Mouse (Mus musculus) megakaryocyte progenitor cell, adult 5-6 weeks (primary cell): Measurements from ENCODE around the gene Ajap1. TPM values are rescaled to one million over a fixed set of nuclear protein-coding genes. Genes with fewer than 3 reads are reported as not detected.

Experiments used
- ATAC-seq: replicated peaks from 2 replicates; pipeline ENCODE4 v1.8.0; 2016; ENCODE audit warnings: mild to moderate bottlenecking, moderate TSS enrichment, inconsistent platforms; ENCODE audit not compliant: poor library complexity
- total RNA-seq, 2 experiments: library from RNA; stranded (forward) in 1 of 2; stranded (reverse) in 1 of 2; fragments of 157-497, 149-512 nt in 1 of 2; fragments of 200-1000 nt in 1 of 2; gene quantifications; 2 replicates each; pipeline versions ENCODE4 v1.2.3 to v1.2.4; 2015 to 2017

Gene Ajap1
- total RNA-seq (2015) (not detected in 2 replicates), total RNA-seq (2017) (not detected in 2 replicates)

DNA sequence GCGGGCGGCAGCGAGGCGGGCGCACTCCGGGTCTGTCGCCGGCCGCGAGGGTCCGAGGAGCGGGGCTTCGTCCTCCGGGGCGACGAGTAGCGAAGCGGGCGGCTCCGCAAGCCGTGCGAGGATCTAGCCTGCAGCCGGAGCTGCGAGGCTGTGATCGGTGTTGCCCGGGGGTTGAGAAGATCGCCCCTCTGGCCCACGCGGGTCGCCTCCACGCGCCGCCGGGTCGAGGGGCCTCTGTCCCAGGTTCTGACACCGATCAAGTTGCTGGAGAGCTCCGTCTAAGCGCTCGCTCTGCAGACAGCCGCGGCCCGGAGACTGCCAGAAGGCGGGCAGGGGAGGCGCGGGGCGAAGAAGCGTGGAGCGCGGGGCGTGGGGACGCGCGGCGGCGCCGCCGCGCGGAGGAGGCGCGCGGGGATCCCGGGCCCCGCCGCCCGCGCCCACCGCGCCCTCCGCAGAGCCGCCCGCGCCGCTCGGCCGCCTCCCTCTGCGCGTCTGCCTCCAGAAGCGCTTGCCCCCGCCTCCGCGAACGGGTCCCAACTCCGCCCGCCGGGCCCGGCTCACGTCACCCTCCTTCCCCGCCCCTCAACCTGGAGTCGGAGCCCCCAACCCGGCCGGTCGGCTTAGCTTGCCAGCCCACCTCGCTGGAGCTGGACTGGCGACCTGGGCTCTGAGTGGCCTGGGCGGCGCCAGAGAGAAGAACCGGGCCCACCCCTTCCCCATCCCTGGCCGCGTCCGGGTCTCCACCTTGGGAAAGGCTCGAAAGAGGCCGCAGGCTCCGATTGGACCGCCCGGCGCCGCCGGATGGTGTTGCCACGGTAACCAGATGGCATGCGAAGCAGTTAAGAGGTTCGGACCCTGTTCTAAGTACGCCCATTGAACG lies at the start of gene Ajap1:
TSS of gene Ajap1 (minus strand) at position 353 of the 880 bp plus-strand sequence.
- no peak for ATAC-seq

DNA sequence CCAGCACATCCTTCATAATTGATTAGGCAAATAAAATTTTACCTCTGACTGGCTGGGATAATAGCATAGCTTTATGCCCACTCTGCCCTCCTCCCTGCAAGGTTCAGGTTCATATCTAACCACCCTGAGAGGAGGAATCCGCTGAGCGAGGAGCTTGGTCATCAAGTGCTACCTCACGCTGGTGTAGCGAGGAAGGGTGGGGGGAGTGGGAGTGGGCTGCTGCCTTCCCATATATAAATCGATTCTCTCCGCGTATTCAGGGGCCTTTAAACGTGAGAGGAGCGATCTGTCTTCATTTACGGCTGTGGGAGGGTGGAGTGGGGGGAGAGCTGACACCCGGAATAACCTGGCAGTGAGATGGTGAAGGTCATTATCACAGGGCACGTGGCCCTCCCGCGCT lies 47.9 kb upstream of the Ajap1 start:
- no peak for ATAC-seq

DNA sequence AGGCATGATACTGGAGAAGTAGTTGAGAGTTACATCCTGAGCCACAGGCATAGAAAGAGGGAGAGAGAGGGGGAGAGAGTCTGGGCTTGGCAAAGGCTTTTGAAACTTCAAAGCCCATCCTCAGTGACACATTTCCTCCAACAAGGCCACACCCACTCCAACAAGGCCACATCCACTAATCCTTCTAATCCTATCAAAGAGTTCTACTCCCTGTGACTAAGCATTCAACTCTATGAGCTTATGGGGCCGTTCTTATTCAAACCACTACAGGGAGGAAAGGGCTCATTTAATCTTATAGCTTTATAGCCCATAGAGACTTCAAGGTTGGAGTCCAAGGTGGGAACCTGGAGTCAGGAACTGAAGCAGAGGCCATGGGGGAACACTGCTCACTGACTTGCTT lies 39.0 kb upstream of the Ajap1 start:
- no peak for ATAC-seq

DNA sequence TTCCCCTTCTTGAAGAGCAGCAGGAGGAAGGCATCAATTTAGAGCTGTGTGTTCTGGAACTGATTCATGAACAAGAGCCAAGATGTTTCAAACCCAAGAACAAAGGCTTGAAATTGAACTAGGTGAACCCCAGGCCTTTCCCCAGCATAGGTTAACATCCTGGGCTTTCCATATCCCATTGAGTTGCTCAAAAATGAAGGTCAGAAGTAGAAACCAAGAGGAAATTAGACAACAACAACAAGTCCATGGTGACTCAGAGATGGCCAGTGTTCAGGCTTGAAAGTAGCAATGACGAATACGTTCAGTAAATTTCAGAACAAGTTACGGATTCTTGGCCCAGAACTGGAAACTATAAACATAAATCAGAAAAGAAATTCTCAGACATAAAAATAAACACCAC lies 37.3 kb upstream of the Ajap1 start:
- no peak for ATAC-seq

DNA sequence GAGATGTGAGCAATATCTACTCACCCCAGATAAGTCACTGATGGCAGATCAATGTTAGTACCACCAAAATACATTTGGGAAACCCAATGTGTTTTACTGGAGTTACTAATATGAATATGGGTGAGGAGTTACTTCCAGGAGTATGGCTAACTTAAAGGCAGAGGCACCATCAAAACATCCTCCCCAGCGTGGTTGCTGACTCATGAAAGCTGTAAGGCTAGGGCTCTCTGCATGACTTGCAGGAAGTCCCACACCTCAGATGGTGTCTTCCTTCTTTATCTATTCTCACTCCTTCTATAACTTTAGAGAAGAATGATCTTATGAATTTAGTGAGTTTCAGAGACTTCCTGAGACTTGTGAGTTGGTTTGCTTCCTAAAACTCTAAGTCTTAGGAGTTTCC lies 36.7 kb upstream of the Ajap1 start:
- ATAC-seq: no peak

DNA sequence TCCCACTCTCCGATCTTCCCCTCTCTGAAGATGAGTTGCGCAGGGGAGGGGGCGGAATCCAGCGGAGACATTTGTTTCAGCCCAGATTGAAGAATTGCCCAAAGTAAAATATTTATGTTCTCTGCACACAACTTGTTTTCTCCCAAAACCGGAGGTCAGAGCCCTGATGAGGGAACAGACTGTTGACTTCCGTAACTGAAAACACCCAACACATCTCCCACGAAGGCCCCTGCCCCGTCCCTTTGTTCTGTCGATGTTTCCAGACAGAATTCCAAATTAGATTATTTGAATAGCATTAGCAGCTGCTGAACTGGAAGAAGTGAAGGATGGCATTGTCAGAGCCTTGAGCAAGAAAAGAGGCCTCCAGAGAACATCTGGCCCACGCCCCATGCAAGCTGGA lies 33.2 kb upstream of the Ajap1 start:
- no peak for ATAC-seq

DNA sequence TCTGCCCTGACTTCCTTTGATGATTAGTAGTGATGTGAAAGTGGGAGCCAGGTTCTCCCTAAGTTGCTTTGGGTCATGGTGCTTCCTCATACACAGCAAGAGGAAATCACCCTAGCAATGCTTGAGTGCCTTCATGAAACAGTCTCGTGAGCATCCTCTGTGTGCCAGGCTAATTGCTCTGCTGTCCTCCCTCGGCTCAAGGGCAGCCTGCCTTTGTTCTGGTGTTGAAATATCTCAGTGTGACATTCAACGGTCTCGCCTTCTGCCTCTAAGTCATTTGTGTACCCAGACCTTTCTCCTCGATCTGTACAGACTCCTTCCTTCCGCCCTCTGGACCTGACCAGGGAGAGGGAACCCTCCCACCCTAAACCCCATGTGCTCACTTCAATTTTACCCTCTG lies 31.5 kb upstream of the Ajap1 start:
- no peak for ATAC-seq

DNA sequence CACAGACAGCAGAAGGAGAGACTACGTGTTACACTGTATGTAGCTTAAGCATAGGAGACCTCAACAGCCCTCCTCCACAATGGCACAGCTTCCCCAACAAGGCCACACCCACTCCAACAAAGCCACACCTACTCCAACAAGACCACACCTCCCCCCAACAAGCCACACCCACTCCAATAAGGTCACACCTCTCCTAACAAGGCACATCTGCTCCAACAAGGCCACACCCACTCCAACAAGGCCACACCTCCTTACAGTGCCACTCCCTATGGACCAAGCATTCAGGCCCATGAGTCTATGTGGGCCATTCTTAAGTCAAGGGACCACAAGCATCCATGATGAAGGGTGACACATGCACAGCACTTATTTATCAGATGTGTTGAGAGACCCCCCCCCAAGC lies 28.9 kb upstream of the Ajap1 start:
- ATAC-seq: no peak

DNA sequence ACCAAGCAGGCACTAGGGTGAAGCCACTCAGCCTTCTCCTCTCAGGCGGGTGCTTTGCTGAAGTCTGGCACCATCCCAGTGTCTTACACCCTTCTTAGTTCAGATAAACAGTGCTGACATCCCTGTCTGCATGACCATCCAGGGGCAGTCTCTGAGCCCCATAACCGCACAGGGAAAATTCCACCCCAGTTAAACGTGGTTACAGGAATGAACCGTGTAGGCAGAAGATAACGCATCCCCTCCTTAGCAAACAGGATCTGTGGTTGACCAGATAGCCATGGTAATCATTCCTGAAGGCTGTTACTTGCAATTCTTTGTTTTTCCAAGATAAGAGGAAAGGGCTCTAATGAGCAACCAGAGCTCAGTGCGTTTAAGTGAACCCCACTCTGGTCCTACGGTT lies 19.3 kb upstream of the Ajap1 start:
- ATAC-seq: no peak

DNA sequence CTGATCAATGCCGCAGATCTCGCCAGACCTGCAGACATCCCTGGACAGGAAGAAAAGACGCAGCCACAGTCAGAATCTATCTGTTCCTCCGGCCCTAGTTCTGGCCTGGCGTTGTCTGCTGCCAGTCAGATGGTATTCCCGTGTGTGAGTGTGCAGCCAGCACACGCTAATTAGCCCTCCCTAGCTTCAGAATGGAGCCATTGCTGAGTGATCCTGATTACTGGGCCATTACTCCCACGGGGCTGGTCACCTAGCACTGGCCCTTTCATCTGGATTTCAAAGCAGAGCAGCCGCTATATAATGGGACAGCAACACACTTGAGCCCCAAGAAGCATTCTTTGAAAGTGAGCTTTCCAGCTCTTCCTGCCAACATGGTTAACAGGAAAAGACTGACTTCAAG lies 9.8 kb upstream of the Ajap1 start:
- ATAC-seq: no peak

DNA sequence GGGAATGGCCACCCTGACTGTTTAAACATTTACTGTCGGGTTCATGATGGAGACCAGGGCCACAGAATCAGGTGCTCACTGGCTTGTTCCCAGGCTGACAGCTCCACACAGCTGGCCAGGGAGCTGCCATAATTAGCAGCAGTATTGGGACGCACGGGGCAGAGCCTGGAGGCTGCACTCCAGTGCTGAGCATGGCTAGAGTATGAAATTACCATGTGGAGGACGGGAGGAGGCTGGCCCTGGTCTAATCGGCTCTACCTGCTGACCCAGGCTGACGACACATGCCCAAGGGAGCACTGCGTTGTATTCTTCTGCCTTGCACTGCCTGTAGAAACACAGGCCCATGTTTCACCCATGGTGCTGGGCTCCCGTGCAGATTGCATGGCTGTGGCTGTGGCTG lies 6.5 kb upstream of the Ajap1 start:
- no peak for ATAC-seq

DNA sequence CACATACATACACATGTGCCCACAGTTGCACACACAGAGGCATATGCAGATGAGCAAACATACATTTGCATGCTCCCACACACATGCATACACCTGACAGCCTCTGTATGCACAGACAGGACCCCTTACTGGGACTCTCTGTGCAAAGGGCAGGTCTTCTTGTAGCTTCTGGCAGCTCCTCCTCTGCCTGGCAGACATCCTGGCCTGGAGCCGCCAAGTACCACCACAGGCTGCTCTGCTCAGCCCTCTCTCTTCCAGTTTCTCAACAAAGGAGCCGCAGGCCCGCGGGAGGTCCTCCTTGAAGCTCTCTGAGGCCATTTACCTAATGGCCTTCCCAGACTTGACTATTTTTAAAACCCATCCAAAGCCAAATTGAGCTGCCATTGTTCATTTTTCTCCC lies 3.3 kb upstream of the Ajap1 start:
- ATAC-seq: no peak

DNA sequence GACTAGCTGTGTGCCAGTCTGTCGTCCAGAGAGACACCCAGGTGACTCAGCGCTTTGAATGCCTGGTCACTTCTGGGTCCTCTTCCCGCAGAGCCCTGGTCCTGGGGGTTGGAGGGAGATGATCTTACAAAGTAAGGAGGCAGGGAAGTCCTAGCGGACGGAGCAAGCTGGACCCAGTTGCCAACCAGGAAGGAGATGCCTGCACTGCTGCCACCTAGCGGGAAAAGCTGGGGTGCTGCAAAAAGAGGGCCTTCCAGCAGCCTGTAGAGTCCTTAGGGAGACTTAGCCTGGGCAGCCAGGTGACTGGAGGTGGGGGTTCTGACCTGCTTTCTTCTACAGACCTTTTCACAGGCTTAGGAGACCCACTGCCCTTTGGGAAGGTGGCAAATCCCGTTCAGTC lies 1.8 kb upstream of the Ajap1 start:
- ATAC-seq: peak; percentile 65

DNA sequence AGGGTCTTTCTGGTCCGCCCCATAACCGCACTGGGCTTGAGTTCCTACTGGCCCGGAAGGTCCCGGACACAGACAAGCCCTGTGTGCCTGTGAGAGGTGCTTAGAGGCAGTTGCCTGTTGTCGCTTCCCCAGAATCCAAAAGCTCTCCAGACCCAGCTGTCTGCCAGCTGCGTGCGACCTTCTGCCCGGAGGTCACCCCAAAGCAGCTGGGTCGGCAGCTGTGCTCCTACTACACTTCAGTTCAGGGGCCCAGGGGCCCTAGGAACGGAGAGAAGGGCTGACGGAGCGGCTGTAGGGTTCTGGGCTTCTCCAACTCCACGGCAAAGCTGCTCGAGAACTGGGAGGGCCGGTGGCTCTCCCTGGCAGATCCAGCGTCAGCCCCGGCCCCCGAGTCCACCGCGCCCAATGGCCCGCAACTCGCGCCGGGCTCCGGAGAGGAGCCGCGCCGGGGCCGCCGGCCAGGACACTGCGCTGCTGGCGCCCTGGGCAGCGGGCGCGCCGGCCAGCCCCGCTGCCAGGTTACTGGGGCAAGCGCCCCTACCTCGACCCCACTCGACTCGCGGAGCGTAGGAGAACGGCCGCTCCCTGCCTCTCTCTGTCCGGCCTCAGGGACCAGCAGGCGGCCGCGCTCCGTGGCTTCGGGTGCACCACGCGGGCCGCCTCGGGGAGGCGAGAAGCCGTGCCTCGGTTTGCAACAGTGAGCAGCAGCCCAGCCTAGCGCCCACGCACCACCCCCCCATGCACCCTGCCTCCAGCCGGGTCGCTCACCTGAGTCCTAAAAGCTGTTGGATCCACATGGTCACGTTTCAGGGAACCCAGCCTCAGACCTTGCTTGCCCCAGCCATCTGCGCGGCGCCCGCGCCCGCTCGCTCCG lies 1.0 kb downstream of the Ajap1 start:
- ATAC-seq: no peak

DNA sequence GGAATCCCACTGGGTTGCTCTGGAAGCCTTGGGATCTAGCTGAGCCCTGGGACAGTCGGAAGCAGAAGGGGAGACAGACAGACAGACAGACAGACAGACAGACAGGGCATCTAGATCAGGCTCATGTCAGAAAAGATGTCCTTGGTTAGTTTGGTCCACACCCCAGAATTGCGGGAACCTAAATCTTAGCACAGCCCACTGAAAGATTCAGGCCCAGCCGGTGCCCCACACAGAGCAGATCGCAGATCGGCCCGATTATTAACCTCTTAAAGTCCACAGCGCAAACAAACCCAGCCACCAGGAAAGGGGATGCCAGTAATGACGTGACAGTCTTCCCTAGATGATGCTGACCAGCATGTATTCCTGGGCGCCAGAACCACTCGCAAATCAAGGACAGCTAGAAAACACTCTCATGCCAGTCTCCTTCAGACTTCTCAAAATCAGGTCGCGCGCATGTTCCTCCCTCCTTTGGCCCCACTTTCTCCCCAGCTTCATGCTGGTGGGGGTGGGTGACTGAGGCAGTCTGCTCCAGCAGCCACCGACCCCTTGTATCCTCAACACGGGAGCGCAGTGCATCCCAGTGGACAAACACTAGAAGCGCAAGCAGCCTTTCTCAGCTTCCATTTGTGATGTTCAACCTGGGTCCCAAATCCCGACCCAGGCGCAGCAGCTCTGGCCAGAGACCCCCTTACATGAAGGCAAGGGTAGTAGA lies 1.9 kb downstream of the Ajap1 start:
- no peak for ATAC-seq

DNA sequence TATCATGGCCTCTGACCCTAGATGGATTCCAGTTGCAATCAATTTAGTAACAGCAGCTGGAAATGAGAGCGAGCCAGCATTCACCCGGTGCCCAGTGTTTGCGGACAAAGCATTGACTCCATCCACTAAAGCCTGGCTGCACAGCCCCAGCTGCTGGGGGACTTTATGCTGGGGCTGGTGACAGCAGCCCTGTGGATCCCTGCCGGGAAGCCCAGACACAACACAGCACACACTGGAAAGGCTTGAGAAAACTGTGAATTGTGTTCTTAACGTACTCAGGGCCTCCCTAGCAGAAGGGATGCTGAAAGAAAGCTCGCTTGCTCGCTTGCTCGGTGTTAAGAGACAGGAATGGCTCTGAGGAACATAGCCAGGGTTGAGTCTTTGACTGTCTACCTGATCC lies 3.5 kb downstream of the Ajap1 start:
- ATAC-seq: no peak

DNA sequence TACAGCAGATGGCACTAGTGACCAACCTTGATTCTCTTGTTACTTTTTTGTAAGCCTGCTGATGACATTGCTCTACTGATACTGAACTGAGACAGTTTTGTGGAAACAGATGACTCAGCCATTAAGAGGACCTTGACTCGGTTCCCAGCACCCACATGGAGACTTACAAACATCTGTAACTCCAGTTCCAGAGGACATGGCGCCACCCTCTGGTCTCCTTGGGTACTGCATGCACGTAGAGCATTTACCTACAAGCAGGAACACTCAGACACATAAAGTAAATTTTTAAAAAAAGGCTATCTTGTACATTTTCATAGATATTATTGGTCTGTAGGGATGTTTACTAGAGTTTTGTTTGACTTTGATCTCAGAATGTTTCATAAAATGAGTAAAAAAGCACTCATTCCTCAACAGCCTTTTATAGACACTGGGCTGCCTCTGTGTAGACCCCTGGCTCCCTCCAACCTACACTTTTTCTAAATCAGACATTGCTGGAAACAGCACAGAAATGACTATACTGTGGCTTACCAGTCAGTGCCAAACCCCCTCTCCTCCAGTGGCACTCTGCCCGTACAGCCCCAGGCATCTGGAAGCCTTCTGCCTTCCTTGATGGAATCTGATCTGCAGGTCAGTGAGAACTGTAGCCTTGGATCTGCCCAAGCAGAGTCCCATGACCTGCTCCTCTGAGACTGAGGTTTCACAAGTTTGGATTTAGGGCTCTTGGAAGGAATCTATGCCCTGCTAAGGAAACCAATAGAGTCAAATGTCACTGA lies 8.9 kb downstream of the Ajap1 start:
- ATAC-seq: no peak

DNA sequence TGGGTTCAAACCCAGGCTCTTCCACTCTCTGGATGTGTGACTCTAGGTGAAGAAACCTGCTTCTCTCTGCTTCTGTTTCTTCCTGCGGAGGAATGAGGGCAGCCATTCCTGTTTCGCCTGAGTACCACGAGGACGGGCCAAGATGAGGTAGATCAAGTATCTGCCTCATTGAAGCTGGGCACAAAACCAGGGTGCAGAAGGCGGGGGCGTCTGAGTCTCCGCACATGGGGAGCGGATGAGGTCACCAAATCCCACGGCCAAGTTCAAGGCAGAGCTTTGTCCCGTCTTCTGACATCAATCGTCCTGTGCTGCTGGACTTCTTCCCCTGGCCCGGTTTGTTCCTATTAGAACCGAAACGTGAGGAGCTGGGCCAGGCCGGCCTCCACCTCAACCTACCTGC lies 12.9 kb downstream of the Ajap1 start:
- ATAC-seq: no peak

DNA sequence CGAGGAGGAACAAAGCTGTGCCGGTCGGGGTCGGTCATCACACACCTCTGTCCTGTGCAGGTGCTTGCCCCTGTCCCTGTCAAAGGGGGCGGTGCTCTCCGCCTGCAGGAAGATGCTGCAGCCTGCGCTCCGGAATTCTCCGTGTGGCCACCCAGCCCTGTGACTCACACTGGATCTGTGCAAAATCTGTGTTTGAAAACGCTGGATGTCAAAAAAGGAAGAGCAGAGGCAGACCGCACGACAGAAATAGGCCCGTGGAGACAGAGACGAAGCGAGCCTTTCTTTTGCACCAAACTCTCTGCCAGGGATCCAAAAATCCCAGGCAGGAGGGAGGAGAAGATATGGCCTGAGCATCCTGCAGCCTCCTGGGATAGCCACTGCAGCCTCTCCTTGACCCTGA lies 22.7 kb downstream of the Ajap1 start:
- no peak for ATAC-seq

DNA sequence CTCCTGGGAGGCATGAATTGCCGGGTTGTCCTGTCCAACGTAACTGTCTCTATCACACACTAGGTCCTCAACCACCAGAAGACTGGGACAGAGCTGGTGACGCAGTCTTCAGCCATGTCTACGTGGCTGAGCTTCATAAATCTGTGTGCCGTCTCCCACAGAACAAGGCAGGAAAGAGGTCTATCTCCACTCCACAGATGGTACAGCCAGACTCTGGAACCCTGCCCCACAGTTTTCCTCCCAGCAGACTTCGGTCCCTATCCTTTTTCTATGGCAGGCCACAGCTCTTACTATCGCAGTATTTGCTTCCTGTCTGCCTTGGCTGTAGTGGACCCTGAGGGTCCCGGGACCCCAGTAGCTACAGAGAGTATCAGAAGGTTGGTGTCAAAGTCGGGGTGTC lies 23.1 kb downstream of the Ajap1 start:
- ATAC-seq: no peak

DNA sequence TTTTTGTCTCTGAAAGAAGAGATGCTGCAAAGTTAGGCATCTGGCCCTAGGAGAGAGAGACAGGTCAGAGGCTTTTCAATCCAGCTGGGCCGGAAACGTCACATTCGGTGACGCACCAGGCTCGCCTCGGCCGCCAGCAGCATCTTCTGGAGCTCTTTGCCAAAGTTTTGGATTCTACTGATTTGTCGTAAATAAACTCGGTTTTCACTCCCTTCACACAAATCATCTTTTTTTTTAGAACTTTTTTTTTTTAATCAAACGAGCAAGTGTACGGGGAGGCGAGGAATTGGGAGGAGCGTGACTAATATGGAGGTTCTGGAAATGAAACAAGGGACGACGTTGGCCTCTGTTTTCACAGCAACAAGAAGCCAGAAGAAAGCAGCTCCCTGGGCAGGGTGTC lies 23.8 kb downstream of the Ajap1 start:
- ATAC-seq: no peak
